ENCODE assay signal across 9 mouse cellular contexts in the genomic region with DNA sequence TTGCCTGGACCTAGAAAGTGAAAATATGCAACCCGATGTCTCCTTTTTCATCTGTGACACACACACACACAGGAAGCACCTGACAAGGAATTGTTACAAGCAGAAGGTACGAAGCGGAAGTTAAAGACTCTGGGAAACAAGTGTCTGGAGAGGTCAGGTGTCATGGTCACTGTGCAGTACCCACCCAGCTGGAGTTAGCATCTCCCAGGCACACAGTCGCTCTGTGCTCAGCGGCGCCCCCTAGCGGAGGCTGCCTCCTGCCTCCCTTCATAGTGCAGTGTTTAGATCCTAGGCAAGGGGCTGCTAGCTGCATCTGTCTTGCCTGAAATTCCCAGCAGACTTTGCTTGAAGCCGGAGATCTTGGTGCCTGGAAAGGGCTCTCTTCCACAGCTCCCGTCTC. TPM values are rescaled to one million over a fixed set of nuclear protein-coding genes. Genes with fewer than 3 reads are reported as not detected.
DNase-seq lines count a peak whose midpoint lies in the region; ATAC-seq and TF ChIP-seq lines count a peak whose summit lies in the region.
"Had no signal": no experiment of that assay in that cellular context is flagged by ENCODE, and none has a peak within 500 bp of the region (broad histone marks: within the 10 kb centered on the region; RNA-seq: fewer than 3 reads in every experiment).

No protein-coding gene starts in this region.

- H3K9me3 ChIP-seq in heart, embryonic 12.5 days (replicated peaks): no peaks in the 10 kb centered on the region
- H3K9me3 ChIP-seq in ES-E14 (ENCODE audit: control insufficient read depth, insufficient read depth, low read depth, low read length): no peaks in the 10 kb centered on the region
- no peaks in the 10 kb centered on the region for H3K9me3 ChIP-seq in embryonic facial prominence, embryonic 13.5 days
- no peaks in the 10 kb centered on the region for H3K9me3 ChIP-seq in lung, embryonic 14.5 days (ENCODE audit: low read depth, low read length)
- H3K9me3 ChIP-seq in forebrain, embryonic 10.5 days: 0 out of 2 replicates have a peak, but pooled peaks cover 3% of the 10 kb centered on the region
- H3K9me3 ChIP-seq: embryonic facial prominence, embryonic 12.5 days had no signal

- no peaks in the 10 kb centered on the region for H3K36me3 ChIP-seq in heart, embryonic 12.5 days
- peaks cover 3% of the 10 kb centered on the region; the same call in 1 of the 2 replicates for H3K36me3 ChIP-seq in ES-E14 (ENCODE audit: control insufficient read depth, insufficient read depth, low read length, poor library complexity, severe bottlenecking)
- H3K36me3 ChIP-seq in embryonic facial prominence, embryonic 13.5 days: peaks cover 16% of the 10 kb centered on the region
- H3K36me3 ChIP-seq in lung, embryonic 14.5 days (ENCODE audit: insufficient read depth): 0 out of 2 replicates have a peak, but pooled peaks cover 4% of the 10 kb centered on the region
- peaks cover 48% of the 10 kb centered on the region for H3K36me3 ChIP-seq in forebrain, embryonic 10.5 days (replicated peaks)
- H3K36me3 ChIP-seq: embryonic facial prominence, embryonic 12.5 days had no signal

- H3K27me3 ChIP-seq in heart, embryonic 12.5 days (replicated peaks): no peaks in the 10 kb centered on the region
- H3K27me3 ChIP-seq in embryonic facial prominence, embryonic 13.5 days: no peaks in the 10 kb centered on the region
- no peaks in the 10 kb centered on the region for H3K27me3 ChIP-seq in lung, embryonic 14.5 days (ENCODE audit: insufficient read depth, low read length)
- H3K27me3 ChIP-seq in forebrain, embryonic 10.5 days (ENCODE audit: poor library complexity, severe bottlenecking): no peaks in the 10 kb centered on the region
- H3K27me3 ChIP-seq: embryonic facial prominence, embryonic 12.5 days had no signal

- intact Hi-C loops in heart, postnatal 36 days (cut with DNase I): no loop called here

- ATAC-seq in heart, embryonic 12.5 days (ENCODE audit: insufficient number of reproducible peaks, low FRiP score): no peak
- no peak for ATAC-seq in embryonic facial prominence, embryonic 13.5 days (ENCODE audit: insufficient number of reproducible peaks, insufficient read depth, low FRiP score, low TSS enrichment, low read depth)
- ATAC-seq in lung, embryonic 14.5 days (ENCODE audit: insufficient read depth): no peak; the same call in 1 of the 2 replicates

- in situ Hi-C loops in ES-E14 (cut with MboI; ENCODE audit: low sequenced_read_pairs in 2 of 2, unreplicated experiment in 2 of 2): no loop called here

- H3K4me1 ChIP-seq in heart, embryonic 12.5 days (replicated peaks): peaks cover 12% of the 10 kb centered on the region
- H3K4me1 ChIP-seq in ES-E14 (ENCODE audit: control insufficient read depth in 2 of 2, insufficient read depth in 2 of 2, low read length in 2 of 2, poor library complexity in 1 of 2): peaks cover 0 to 12% of the 10 kb centered on the region in 2 experiments; a peak in 2 of 4 replicates
- H3K4me1 ChIP-seq in embryonic facial prominence, embryonic 13.5 days: peaks cover 14% of the 10 kb centered on the region
- H3K4me1 ChIP-seq in lung, embryonic 14.5 days (ENCODE audit: insufficient read depth): no peaks in the 10 kb centered on the region
- H3K4me1 ChIP-seq in forebrain, embryonic 10.5 days: peaks cover 18% of the 10 kb centered on the region; the same call in 1 of the 2 replicates

- TF ChIP-seq CTCF in lung, embryonic 14.5 days (IDR thresholded peaks at IDR 0.05; ENCODE audit: low read depth): peak; percentile 73

- H3K9ac ChIP-seq in heart, embryonic 12.5 days: no peak overlapping the region
- no peak overlapping the region for H3K9ac ChIP-seq in ES-E14 (ENCODE audit: insufficient read depth, low read depth, low read length, poor library complexity, severe bottlenecking)
- no peak overlapping the region for H3K9ac ChIP-seq in embryonic facial prominence, embryonic 13.5 days
- no peak overlapping the region for H3K9ac ChIP-seq in lung, embryonic 14.5 days
- H3K9ac ChIP-seq: embryonic facial prominence, embryonic 12.5 days had no signal

- peak; percentile 15 to 44 for DNase-seq in heart, postnatal 36 days
- DNase-seq in 3T3-L1 (ENCODE audit: low read depth, low spot score) (peak; percentile 18), ES-E14 (ENCODE audit: low read depth, low spot score) (peak; percentile 56)
- peak; percentile 37 for DNase-seq in lung, embryonic 14.5 days
- peak; percentile 67 to 88 for DNase-seq in thymus, postnatal 10 days (ENCODE audit: low spot score in 2 of 2)
- no peak for DNase-seq in forebrain, embryonic 10.5 days (ENCODE audit: extremely low spot score, low spot score)

- no peak overlapping the region for H3K4me2 ChIP-seq in heart, embryonic 12.5 days
- H3K4me2 ChIP-seq in embryonic facial prominence, embryonic 13.5 days: no peak overlapping the region
- no peak overlapping the region for H3K4me2 ChIP-seq in lung, embryonic 14.5 days
- H3K4me2 ChIP-seq: embryonic facial prominence, embryonic 12.5 days had no signal

- H3K27ac ChIP-seq in heart, embryonic 12.5 days (ENCODE audit: poor library complexity, severe bottlenecking): no peak overlapping the region
- H3K27ac ChIP-seq in ES-E14 (ENCODE audit: insufficient read depth, low read depth, low read length, poor library complexity, severe bottlenecking): no peak overlapping the region
- 0 out of 2 replicates have a peak overlapping the region, but pooled peaks have one; percentile 44 for H3K27ac ChIP-seq in embryonic facial prominence, embryonic 13.5 days
- no peak overlapping the region for H3K27ac ChIP-seq in lung, embryonic 14.5 days (ENCODE audit: low read depth)
- H3K27ac ChIP-seq in forebrain, embryonic 10.5 days: no peak overlapping the region

- WGBS in heart, embryonic 12.5 days: 59% methylated on average over 9 of the region's 9 CpGs
- WGBS in embryonic facial prominence, embryonic 13.5 days: 60% methylated on average over 9 of the region's 9 CpGs
- WGBS in lung, embryonic 14.5 days: 65% methylated on average over 9 of the region's 9 CpGs
- WGBS in forebrain, embryonic 10.5 days: 62% methylated on average over 9 of the region's 9 CpGs

- no peak overlapping the region for H3K4me3 ChIP-seq in heart, embryonic 12.5 days
- no peak overlapping the region for H3K4me3 ChIP-seq in ES-E14 (ENCODE audit: insufficient read depth in 1 of 2, low read depth in 1 of 2, low read length in 2 of 2, poor library complexity in 1 of 2, severe bottlenecking in 1 of 2)
- H3K4me3 ChIP-seq in embryonic facial prominence, embryonic 13.5 days: no peak overlapping the region
- H3K4me3 ChIP-seq in lung, embryonic 14.5 days (ENCODE audit: low read depth, low read length): no peak overlapping the region
- H3K4me3 ChIP-seq in forebrain, embryonic 10.5 days: no peak overlapping the region
- H3K4me3 ChIP-seq: embryonic facial prominence, embryonic 12.5 days had no signal

TF ChIP-seq in ES-E14, 5 proteins besides CTCF, POLR2A, EP300 and RAD21:
- no peak for TF ChIP-seq CHD2 (IDR thresholded peaks at IDR 0.05; ENCODE audit: low read depth, low read length)
- TF ChIP-seq ZNF384 (IDR thresholded peaks at IDR 0.05; ENCODE audit: low read depth, low read length): no peak
- no peak for TF ChIP-seq ZC3H11A (IDR thresholded peaks at IDR 0.05; ENCODE audit: borderline replicate concordance, low read depth, low read length)
- TF ChIP-seq MAFK (IDR thresholded peaks at IDR 0.05; ENCODE audit: insufficient read depth, low read depth, low read length): no peak
- TF ChIP-seq HCFC1 (IDR thresholded peaks at IDR 0.05; ENCODE audit: borderline replicate concordance, insufficient read depth, low read length): no peak

RNA-seq across cellular contexts. Expression of a gene that starts 57.1 kb away (rescaled TPM):
- total RNA-seq in heart, postnatal 36 days (2021): 100 to 1,000 TPM; 734 to 810 TPM
- polyA plus RNA-seq in heart, embryonic 12.5 days (2016; fragmentation: Nextera tagmentation; extraction: Ambion mirVana): 142 and 151 TPM in 2 replicates
- total RNA-seq in ES-E14 (2012; rRNA removed): 44.2 and 64.1 TPM in 2 replicates
- polyA plus RNA-seq in embryonic facial prominence, embryonic 13.5 days (2015; fragmentation: Nextera tagmentation; extraction: Ambion mirVana): 106 and 110 TPM in 2 replicates
- polyA plus RNA-seq in lung, embryonic 14.5 days (2014; fragmentation: Nextera tagmentation; extraction: Ambion mirVana): 113 and 115 TPM in 2 replicates
- 87.0 and 92.8 TPM in 2 replicates for polyA plus RNA-seq in forebrain, embryonic 10.5 days (2016; fragmentation: Nextera tagmentation; extraction: Ambion mirVana)
